In the genomic region with DNA sequence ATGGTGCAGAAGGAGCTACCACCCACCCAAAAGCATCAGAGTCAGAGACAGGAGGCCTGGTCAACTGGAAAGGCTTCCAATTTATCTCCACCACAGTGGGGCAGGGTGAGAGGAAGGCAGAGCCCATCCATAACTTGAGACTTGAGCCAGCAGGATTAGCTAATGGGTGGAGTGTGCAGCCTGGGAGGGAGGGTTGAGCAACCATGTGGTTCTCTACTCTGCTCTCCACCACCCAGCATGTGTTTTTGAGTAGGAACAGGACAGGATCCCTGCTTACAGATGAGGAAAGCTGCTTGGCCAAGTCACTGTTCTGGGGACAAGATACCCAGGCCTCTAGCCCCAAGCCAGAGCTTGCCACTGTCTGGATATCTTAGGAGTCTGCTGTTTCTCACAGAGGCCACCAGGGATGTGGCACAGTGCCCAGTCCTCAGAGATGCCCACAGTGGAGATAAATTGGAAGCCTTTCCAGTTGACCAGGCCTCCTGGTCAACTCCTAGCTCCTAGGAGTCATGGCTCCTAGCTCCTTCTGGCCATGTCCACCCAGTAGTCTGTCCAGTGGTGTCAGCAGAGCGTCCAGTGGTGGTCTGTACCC, we compare ENCODE assay signal across 10 mouse cellular contexts. TPM values are rescaled to one million over a fixed set of nuclear protein-coding genes. Genes with fewer than 3 reads are reported as not detected.
DNase-seq lines count a peak whose midpoint lies in the region; ATAC-seq lines count a peak whose summit lies in the region.
"Had no signal": no experiment of that assay in that cellular context is flagged by ENCODE, and none has a peak within 500 bp of the region (broad histone marks: within the 10 kb centered on the region; RNA-seq: fewer than 3 reads in every experiment).

No protein-coding gene starts in this region.

- H3K36me3 ChIP-seq in forebrain, embryonic 11.5 days (ENCODE audit: control insufficient read depth, insufficient read depth, low read length), result no peaks in the 10 kb centered on the region
- no peaks in the 10 kb centered on the region for H3K36me3 ChIP-seq in midbrain, embryonic 10.5 days
- H3K36me3 ChIP-seq: forebrain, embryonic 10.5 days had no signal

- H3K4me1 ChIP-seq in forebrain, embryonic 11.5 days (replicated peaks; ENCODE audit: control insufficient read depth, insufficient read depth, low read length), result peaks cover 4% of the 10 kb centered on the region; the same call in 1 of the 2 replicates
- H3K4me1 ChIP-seq in midbrain, embryonic 10.5 days, result peaks cover 39% of the 10 kb centered on the region

- 71% methylated on average over 1 of the region's 1 CpGs for WGBS in forebrain, embryonic 11.5 days
- 84% methylated on average over 1 of the region's 1 CpGs for WGBS in midbrain, embryonic 10.5 days

- no peak for ATAC-seq in forebrain, embryonic 11.5 days (replicated peaks; ENCODE audit: low FRiP score)

- H3K4me2 ChIP-seq in forebrain, embryonic 11.5 days (ENCODE audit: low read depth, low read length, severe bottlenecking), result no peak overlapping the region
- H3K4me2 ChIP-seq: hindbrain, embryonic 14.5 days had no signal

- no peak overlapping the region for H3K4me3 ChIP-seq in forebrain, embryonic 11.5 days (ENCODE audit: low read depth, low read length)
- H3K4me3 ChIP-seq in midbrain, embryonic 10.5 days, result no peak overlapping the region
- H3K4me3 ChIP-seq: forebrain, embryonic 10.5 days had no signal

- H3K9ac ChIP-seq in forebrain, embryonic 11.5 days (ENCODE audit: low read length), result no peak overlapping the region
- H3K9ac ChIP-seq: hindbrain, embryonic 14.5 days had no signal

- DNase-seq in kidney, postnatal 36 days, result peak; percentile 52 to 68
- DNase-seq in kidney, adult 11 months, result no peak
- DNase-seq in brain, adult 2 months (ENCODE audit: low read depth, low spot score), result peak; percentile 67
- DNase-seq in cerebellum, adult 9-11 months, result peak; percentile 77
- peak; percentile 36 to 46 for DNase-seq in lung, postnatal 4 days
- no peak for DNase-seq in forebrain, embryonic 11.5 days (ENCODE audit: low spot score)
- no peak for DNase-seq in midbrain, embryonic 10.5 days (ENCODE audit: low spot score)
- DNase-seq: thymus, postnatal 25 days had no signal

- no peaks in the 10 kb centered on the region for H3K9me3 ChIP-seq in forebrain, embryonic 11.5 days (ENCODE audit: control insufficient read depth, low read length)
- H3K9me3 ChIP-seq in midbrain, embryonic 10.5 days (replicated peaks), result no peaks in the 10 kb centered on the region
- H3K9me3 ChIP-seq: forebrain, embryonic 10.5 days had no signal

- no peak overlapping the region for H3K27ac ChIP-seq in forebrain, embryonic 11.5 days (ENCODE audit: low read depth, low read length)
- no peak overlapping the region for H3K27ac ChIP-seq in midbrain, embryonic 10.5 days (replicated peaks)
- H3K27ac ChIP-seq: forebrain, embryonic 10.5 days; hindbrain, embryonic 14.5 days had no signal

- H3K27me3 ChIP-seq in forebrain, embryonic 11.5 days (ENCODE audit: control insufficient read depth, insufficient read depth, low read length), result no peaks in the 10 kb centered on the region
- H3K27me3 ChIP-seq in midbrain, embryonic 10.5 days (ENCODE audit: low read depth, poor library complexity, severe bottlenecking), result no peaks in the 10 kb centered on the region

RNA-seq across cellular contexts. Expression of a gene that starts 8.5 kb away (rescaled TPM):
- polyA plus RNA-seq in forebrain, embryonic 11.5 days (2014; fragmentation: Nextera tagmentation; extraction: Ambion mirVana), result 18.7 and 22.5 TPM in 2 replicates
- 15.7 and 16.0 TPM in 2 replicates for polyA plus RNA-seq in midbrain, embryonic 10.5 days (2016; fragmentation: Nextera tagmentation; extraction: Ambion mirVana)

Comparison
In these comparisons a context has a peak if more than half of its experiments do, and no peak if none do; other contexts are left out.
1. DNase-seq: peak in kidney, postnatal 36 days (2 of 2), brain, adult 2 months (single experiment), cerebellum, adult 9-11 months (single experiment) and lung, postnatal 4 days (2 of 2); none in kidney, adult 11 months (single experiment), forebrain, embryonic 11.5 days (single experiment) and midbrain, embryonic 10.5 days (single experiment).